ENCODE assay signal across 13 mouse cellular contexts in genomic region chr15:93712594-93712993, GRCm38 (mm10).
DNase-seq lines count a peak whose midpoint lies in the region; ATAC-seq and TF ChIP-seq lines count a peak whose summit lies in the region.
"Had no signal": no experiment of that assay in that cellular context is flagged by ENCODE, and none has a peak within 500 bp of the region (broad histone marks: within the 10 kb centered on the region; RNA-seq: fewer than 3 reads in every experiment).

No protein-coding gene starts in this region.

- no peaks in the 10 kb centered on the region for H3K27me3 ChIP-seq in kidney, postnatal 0 days (ENCODE audit: insufficient read depth, low read length)
- H3K27me3 ChIP-seq in kidney, adult 2 months (replicated peaks; ENCODE audit: control insufficient read depth, insufficient read depth, low read length): no peaks in the 10 kb centered on the region
- H3K27me3 ChIP-seq in lung, embryonic 14.5 days (ENCODE audit: insufficient read depth, low read length): no peaks in the 10 kb centered on the region
- H3K27me3 ChIP-seq: liver, embryonic 13.5 days; neural tube, embryonic 12.5 days had no signal

- TF ChIP-seq CTCF in kidney, postnatal 0 days (IDR thresholded peaks at IDR 0.05; ENCODE audit: low read depth): no peak
- TF ChIP-seq CTCF in kidney, adult 2 months (conservative IDR thresholded peaks at IDR 0.05; ENCODE audit: insufficient read depth, insufficient read length, low read depth, low read length): no peak
- TF ChIP-seq CTCF in lung, embryonic 14.5 days (IDR thresholded peaks at IDR 0.05; ENCODE audit: low read depth): no peak

- DNase-seq in kidney, postnatal 0 days (ENCODE audit: low spot score): peak; percentile 33
- DNase-seq in kidney, adult 2 months: no peak
- DNase-seq in CD8-positive naive resting alpha-beta T cell, adult 2 months (ENCODE audit: low read depth in 2 of 2, low spot score in 2 of 2): peak; percentile 49 to 64
- DNase-seq in lung, embryonic 14.5 days: peak; percentile 65
- peak; percentile 26 to 43 for DNase-seq in thymus, adult 18-20 months
- DNase-seq in adipocyte (ENCODE audit: low spot score): no peak
- no peak for DNase-seq in heart, postnatal 36 days
- DNase-seq in heart, adult 9 months (ENCODE audit: low spot score in 2 of 2): no peak
- DNase-seq: cerebellum, postnatal 10 days; heart, adult 18-20 months; liver, embryonic 13.5 days had no signal

- H3K9me3 ChIP-seq in kidney, postnatal 0 days (replicated peaks; ENCODE audit: low read length): no peaks in the 10 kb centered on the region
- H3K9me3 ChIP-seq in lung, embryonic 14.5 days (ENCODE audit: low read depth, low read length): no peaks in the 10 kb centered on the region
- H3K9me3 ChIP-seq: liver, embryonic 13.5 days; neural tube, embryonic 12.5 days had no signal

- no peak overlapping the region for H3K4me3 ChIP-seq in kidney, postnatal 0 days (replicated peaks; ENCODE audit: low read depth, low read length)
- no peak overlapping the region for H3K4me3 ChIP-seq in kidney, adult 2 months (ENCODE audit: insufficient read depth, low read depth, low read length)
- no peak overlapping the region for H3K4me3 ChIP-seq in lung, embryonic 14.5 days (ENCODE audit: low read depth, low read length)
- H3K4me3 ChIP-seq: liver, embryonic 13.5 days; neural tube, embryonic 12.5 days had no signal

- H3K4me2 ChIP-seq in kidney, postnatal 0 days (ENCODE audit: low read length): no peak overlapping the region
- no peak overlapping the region for H3K4me2 ChIP-seq in lung, embryonic 14.5 days
- H3K4me2 ChIP-seq: liver, embryonic 13.5 days; midbrain, embryonic 11.5 days; neural tube, embryonic 12.5 days had no signal

- intact Hi-C loops in heart, postnatal 36 days (cut with DNase I): no loop called here

- peaks cover 17% of the 10 kb centered on the region for H3K4me1 ChIP-seq in kidney, postnatal 0 days (replicated peaks; ENCODE audit: insufficient read depth, low read length)
- peaks cover 7% of the 10 kb centered on the region; the same call in 1 of the 2 replicates for H3K4me1 ChIP-seq in kidney, adult 2 months (ENCODE audit: control insufficient read depth, insufficient read depth, low read length)
- 0 out of 2 replicates have a peak, but pooled peaks cover 4% of the 10 kb centered on the region for H3K4me1 ChIP-seq in lung, embryonic 14.5 days (ENCODE audit: insufficient read depth)
- H3K4me1 ChIP-seq: liver, embryonic 13.5 days had no signal

- no peak for ATAC-seq in kidney, postnatal 0 days (replicated peaks; ENCODE audit: low FRiP score, low read depth)
- ATAC-seq in lung, embryonic 14.5 days (ENCODE audit: insufficient read depth): no peak

- H3K36me3 ChIP-seq in kidney, postnatal 0 days (ENCODE audit: insufficient read depth, low read length): no peaks in the 10 kb centered on the region
- H3K36me3 ChIP-seq in kidney, adult 2 months (ENCODE audit: control insufficient read depth, insufficient read depth, low read length): no peaks in the 10 kb centered on the region
- H3K36me3 ChIP-seq in lung, embryonic 14.5 days (ENCODE audit: insufficient read depth): no peaks in the 10 kb centered on the region
- H3K36me3 ChIP-seq: liver, embryonic 13.5 days; neural tube, embryonic 12.5 days had no signal

- no peak overlapping the region for H3K27ac ChIP-seq in kidney, postnatal 0 days
- no peak overlapping the region for H3K27ac ChIP-seq in kidney, adult 2 months (ENCODE audit: insufficient read depth, low read depth, low read length)
- H3K27ac ChIP-seq in lung, embryonic 14.5 days (ENCODE audit: low read depth): no peak overlapping the region; the same call in 1 of the 2 replicates
- H3K27ac ChIP-seq: liver, embryonic 13.5 days; neural tube, embryonic 12.5 days had no signal

- TF ChIP-seq POLR2A in kidney, adult 2 months (IDR thresholded peaks at IDR 0.05; ENCODE audit: low read depth, low read length): no peak

- no peak overlapping the region for H3K9ac ChIP-seq in kidney, postnatal 0 days (ENCODE audit: low read depth, low read length)
- H3K9ac ChIP-seq in lung, embryonic 14.5 days: no peak overlapping the region
- H3K9ac ChIP-seq: liver, embryonic 13.5 days; neural tube, embryonic 12.5 days had no signal

- 37% methylated on average over 10 of the region's 10 CpGs for WGBS in kidney, postnatal 0 days
- 56% methylated on average over 10 of the region's 10 CpGs for WGBS in kidney, adult 2 months
- WGBS in lung, embryonic 14.5 days: 42% methylated on average over 10 of the region's 10 CpGs

Comparison
In these comparisons a context has a peak if more than half of its experiments do, and no peak if none do; other contexts are left out.
1. DNase-seq: peak in kidney, postnatal 0 days (single experiment), CD8-positive naive resting alpha-beta T cell, adult 2 months (2 of 2), lung, embryonic 14.5 days (single experiment) and thymus, adult 18-20 months (2 of 2); none in kidney, adult 2 months (single experiment), adipocyte (single experiment), heart, postnatal 36 days (0 of 2) and heart, adult 9 months (0 of 2).